27 mouse cellular contexts compared by ENCODE assay signal in genomic region chr17:65662662-65663061, GRCm38 (mm10). TPM values are rescaled to one million over a fixed set of nuclear protein-coding genes. Genes with fewer than 3 reads are reported as not detected.
A peak's percentile ranks its signal among the peaks of the same experiment; 100 is the strongest.
DNase-seq lines count a peak whose midpoint lies in the region; ATAC-seq and TF ChIP-seq lines count a peak whose summit lies in the region.
"Had no signal": no experiment of that assay in that cellular context is flagged by ENCODE, and none has a peak within 500 bp of the region (broad histone marks: within the 10 kb centered on the region; RNA-seq: fewer than 3 reads in every experiment).

No protein-coding gene starts in this region.

- DNase-seq in midbrain, embryonic 11.5 days (ENCODE audit: low spot score, missing footprints) = peak; percentile 57
- no peak for DNase-seq in midbrain, embryonic 10.5 days (ENCODE audit: low spot score)
- no peak for DNase-seq in liver, embryonic 13.5 days
- DNase-seq in testis, postnatal 10 days (ENCODE audit: low spot score) = peak; percentile 13
- DNase-seq in adrenal gland, adult 18-20 months (ENCODE audit: low spot score in 2 of 2) = no peak
- DNase-seq in forebrain, embryonic 14.5 days (ENCODE audit: low spot score) = no peak
- no peak for DNase-seq in layer of hippocampus, postnatal 10 days (ENCODE audit: low spot score in 2 of 2)
- DNase-seq: adrenal gland, postnatal 36 days; cerebellum, adult 11-12 months; cerebellum, postnatal 10 days; gastrocnemius, adult 2 months; kidney, adult 2 months; kidney, postnatal 14 days; left cerebral cortex, postnatal 4 days; thymus, postnatal 25 days had no signal

- H3K36me3 ChIP-seq in midbrain, embryonic 11.5 days (ENCODE audit: control insufficient read depth, insufficient read depth, low read length) = no peaks in the 10 kb centered on the region
- no peaks in the 10 kb centered on the region for H3K36me3 ChIP-seq in midbrain, embryonic 10.5 days
- no peaks in the 10 kb centered on the region for H3K36me3 ChIP-seq in liver, embryonic 13.5 days
- peaks cover 6% of the 10 kb centered on the region; the same call in 1 of the 2 replicates for H3K36me3 ChIP-seq in forebrain, embryonic 14.5 days (ENCODE audit: control insufficient read depth, insufficient read depth, low read length)
- H3K36me3 ChIP-seq: hindbrain, embryonic 15.5 days; lung, embryonic 15.5 days; midbrain, embryonic 12.5 days had no signal

- WGBS in midbrain, embryonic 11.5 days = 90% methylated on average over 3 of the region's 3 CpGs
- 93% methylated on average over 3 of the region's 3 CpGs for WGBS in midbrain, embryonic 10.5 days
- WGBS in bone marrow, adult 2 months = 85% methylated on average over 3 of the region's 3 CpGs
- WGBS in liver, embryonic 13.5 days (ENCODE audit: insufficient replicate concordance) = 77% methylated on average over 3 of the region's 3 CpGs
- 88% methylated on average over 3 of the region's 3 CpGs for WGBS in forebrain, embryonic 14.5 days

- TF ChIP-seq POLR2A in bone marrow, adult 2 months (IDR thresholded peaks at IDR 0.05; ENCODE audit: borderline replicate concordance, control insufficient read depth, low read depth, low read length) = no peak

- TF ChIP-seq CTCF in bone marrow, adult 2 months (IDR thresholded peaks at IDR 0.05; ENCODE audit: control insufficient read depth, insufficient read depth, low read length) = no peak

- no peaks in the 10 kb centered on the region for H3K4me1 ChIP-seq in midbrain, embryonic 11.5 days (ENCODE audit: control insufficient read depth, insufficient read depth, low read length)
- no peaks in the 10 kb centered on the region for H3K4me1 ChIP-seq in midbrain, embryonic 10.5 days
- peaks cover 2% of the 10 kb centered on the region for H3K4me1 ChIP-seq in bone marrow, adult 2 months (ENCODE audit: control insufficient read depth, insufficient read depth, low read length)
- H3K4me1 ChIP-seq in liver, embryonic 13.5 days (replicated peaks) = peaks cover 33% of the 10 kb centered on the region
- no peaks in the 10 kb centered on the region for H3K4me1 ChIP-seq in forebrain, embryonic 14.5 days (ENCODE audit: control insufficient read depth, insufficient read depth, low read length)
- H3K4me1 ChIP-seq: forebrain, embryonic 13.5 days; hindbrain, embryonic 15.5 days; limb, embryonic 15.5 days; midbrain, embryonic 12.5 days had no signal

- no peak overlapping the region for H3K27ac ChIP-seq in midbrain, embryonic 11.5 days (ENCODE audit: low read depth, low read length)
- H3K27ac ChIP-seq in midbrain, embryonic 10.5 days (replicated peaks) = no peak overlapping the region
- peak overlapping the region; percentile 59; the same call in 1 of the 2 replicates for H3K27ac ChIP-seq in bone marrow, adult 2 months (ENCODE audit: control insufficient read depth, insufficient read depth, low read depth, low read length, poor library complexity)
- peak overlapping the region; percentile 79; the same call in 1 of the 2 replicates for H3K27ac ChIP-seq in liver, embryonic 13.5 days
- no peak overlapping the region for H3K27ac ChIP-seq in forebrain, embryonic 14.5 days (ENCODE audit: low read depth, low read length)
- H3K27ac ChIP-seq: forebrain, embryonic 13.5 days; gastrocnemius, adult 2 months; hindbrain, embryonic 15.5 days; limb, embryonic 15.5 days; lung, embryonic 15.5 days; midbrain, embryonic 12.5 days had no signal

- no peak overlapping the region for H3K4me3 ChIP-seq in midbrain, embryonic 11.5 days (ENCODE audit: low read depth, low read length)
- H3K4me3 ChIP-seq in midbrain, embryonic 10.5 days = no peak overlapping the region
- no peak overlapping the region for H3K4me3 ChIP-seq in bone marrow, adult 2 months (replicated peaks; ENCODE audit: control insufficient read depth, low read depth, low read length)
- H3K4me3 ChIP-seq in liver, embryonic 13.5 days (replicated peaks) = no peak overlapping the region
- H3K4me3 ChIP-seq in forebrain, embryonic 14.5 days (ENCODE audit: low read depth, low read length) = no peak overlapping the region
- H3K4me3 ChIP-seq: forebrain, embryonic 13.5 days; gastrocnemius, adult 2 months; hindbrain, embryonic 15.5 days; limb, embryonic 15.5 days; lung, embryonic 15.5 days; midbrain, embryonic 12.5 days had no signal

- H3K4me2 ChIP-seq in midbrain, embryonic 11.5 days = no peak overlapping the region
- H3K4me2 ChIP-seq in liver, embryonic 13.5 days = no peak overlapping the region
- no peak overlapping the region for H3K4me2 ChIP-seq in forebrain, embryonic 14.5 days (ENCODE audit: low read length)
- H3K4me2 ChIP-seq: forebrain, embryonic 13.5 days; heart, embryonic 11.5 days; hindbrain, embryonic 15.5 days; limb, embryonic 15.5 days; lung, embryonic 15.5 days; midbrain, embryonic 12.5 days had no signal

- H3K9ac ChIP-seq in midbrain, embryonic 11.5 days (ENCODE audit: low read length) = no peak overlapping the region
- no peak overlapping the region for H3K9ac ChIP-seq in liver, embryonic 13.5 days
- no peak overlapping the region for H3K9ac ChIP-seq in forebrain, embryonic 14.5 days (ENCODE audit: low read length)
- H3K9ac ChIP-seq: forebrain, embryonic 13.5 days; hindbrain, embryonic 15.5 days; limb, embryonic 15.5 days; lung, embryonic 15.5 days; midbrain, embryonic 12.5 days had no signal

- no peaks in the 10 kb centered on the region for H3K9me3 ChIP-seq in midbrain, embryonic 11.5 days (ENCODE audit: control insufficient read depth, low read length)
- H3K9me3 ChIP-seq in midbrain, embryonic 10.5 days (replicated peaks) = no peaks in the 10 kb centered on the region
- H3K9me3 ChIP-seq in liver, embryonic 13.5 days (replicated peaks) = no peaks in the 10 kb centered on the region
- H3K9me3 ChIP-seq in forebrain, embryonic 14.5 days (replicated peaks; ENCODE audit: control insufficient read depth, low read length) = no peaks in the 10 kb centered on the region
- H3K9me3 ChIP-seq: forebrain, embryonic 13.5 days; hindbrain, embryonic 15.5 days; limb, embryonic 15.5 days; lung, embryonic 15.5 days; midbrain, embryonic 12.5 days had no signal

- H3K27me3 ChIP-seq in midbrain, embryonic 11.5 days (ENCODE audit: control insufficient read depth, insufficient read depth, low read length) = no peaks in the 10 kb centered on the region
- no peaks in the 10 kb centered on the region for H3K27me3 ChIP-seq in midbrain, embryonic 10.5 days (ENCODE audit: low read depth, poor library complexity, severe bottlenecking)
- H3K27me3 ChIP-seq in liver, embryonic 13.5 days = no peaks in the 10 kb centered on the region
- H3K27me3 ChIP-seq in forebrain, embryonic 14.5 days (replicated peaks; ENCODE audit: control insufficient read depth, insufficient read depth, low read length) = no peaks in the 10 kb centered on the region
- H3K27me3 ChIP-seq: forebrain, embryonic 13.5 days; hindbrain, embryonic 15.5 days; limb, embryonic 15.5 days; lung, embryonic 15.5 days; midbrain, embryonic 12.5 days had no signal

- no peak for ATAC-seq in midbrain, embryonic 11.5 days (ENCODE audit: low FRiP score)
- ATAC-seq in liver, embryonic 13.5 days (ENCODE audit: low read depth) = no peak
- ATAC-seq in forebrain, embryonic 14.5 days = no peak
- ATAC-seq: forebrain, embryonic 13.5 days had no signal

RNA-seq across cellular contexts. Expression of gene Txndc2, which starts 20.7 kb away (rescaled TPM):
- polyA plus RNA-seq in midbrain, embryonic 11.5 days (2014; fragmentation: Nextera tagmentation; extraction: Ambion mirVana) = 0.12 and 0.18 TPM in 2 replicates
- not detected in 2 replicates for polyA plus RNA-seq in midbrain, embryonic 10.5 days (2016; fragmentation: Nextera tagmentation; extraction: Ambion mirVana)
- polyA plus RNA-seq in bone marrow, adult 2 months (2011; ENCODE audit: insufficient read depth, insufficient read length, low replicate concordance, missing spikeins) = not detected in 2 replicates
- not detected in 2 replicates for polyA plus RNA-seq in liver, embryonic 13.5 days (2015; fragmentation: Nextera tagmentation; extraction: Ambion mirVana)
- 10 to 100 TPM in 1 of 2 experiments, 1 to 10 TPM in 1; 2.7 to 26.0 TPM for total RNA-seq in adrenal gland, adult 18-20 months (2021)
- polyA plus RNA-seq in forebrain, embryonic 14.5 days (2014; fragmentation: Nextera tagmentation; extraction: Ambion mirVana) = 0.19 TPM in 1 of 2 replicates, not detected in the other
- total RNA-seq in layer of hippocampus, postnatal 10 days (2021) = under 1 TPM; 0.18 to 0.32 TPM
- total RNA-seq: gastrocnemius, adult 2 months; hematopoietic stem cell, adult 5-6 weeks; layer of hippocampus, adult 8-10 months had no signal
- polyA plus RNA-seq: heart, embryonic 11.5 days; intestine, embryonic 14.5 days; lung, embryonic 15.5 days; small intestine, adult 2 months; stomach, postnatal 0 days had no signal

RNA-seq across cellular contexts. Expression of gene Vapa, which starts 49.3 kb away (rescaled TPM):
- polyA plus RNA-seq in midbrain, embryonic 11.5 days (2014; fragmentation: Nextera tagmentation; extraction: Ambion mirVana) = 242 and 263 TPM in 2 replicates
- polyA plus RNA-seq in midbrain, embryonic 10.5 days (2016; fragmentation: Nextera tagmentation; extraction: Ambion mirVana) = 174 and 184 TPM in 2 replicates
- 30.7 and 60.4 TPM in 2 replicates for polyA plus RNA-seq in bone marrow, adult 2 months (2011; ENCODE audit: insufficient read depth, insufficient read length, low replicate concordance, missing spikeins)
- polyA plus RNA-seq in liver, embryonic 13.5 days (2015; fragmentation: Nextera tagmentation; extraction: Ambion mirVana) = 76.8 and 91.4 TPM in 2 replicates
- 100 to 1,000 TPM; 138 to 182 TPM for total RNA-seq in adrenal gland, adult 18-20 months (2021)
- polyA plus RNA-seq in forebrain, embryonic 14.5 days (2014; fragmentation: Nextera tagmentation; extraction: Ambion mirVana) = 247 TPM in 2 replicates
- 100 to 1,000 TPM; 153 to 164 TPM for total RNA-seq in layer of hippocampus, postnatal 10 days (2021)

Comparison
In these comparisons a context has a peak if more than half of its experiments do, and no peak if none do; other contexts are left out.
1. DNase-seq: peak in midbrain, embryonic 11.5 days (single experiment) and testis, postnatal 10 days (single experiment); none in midbrain, embryonic 10.5 days (single experiment), liver, embryonic 13.5 days (single experiment), adrenal gland, adult 18-20 months (0 of 2), forebrain, embryonic 14.5 days (single experiment) and layer of hippocampus, postnatal 10 days (0 of 2).
2. H3K27ac ChIP-seq: peak in bone marrow, adult 2 months (single experiment) and liver, embryonic 13.5 days (single experiment); none in midbrain, embryonic 11.5 days (single experiment), midbrain, embryonic 10.5 days (single experiment) and forebrain, embryonic 14.5 days (single experiment).